Mouse (Mus musculus): ENCODE measurements around the gene Tunar.

Gene Tunar

GRCm38 (mm10) chr12:105333570-105333969 is at the start of gene Tunar:
TSS of gene Tunar (plus strand) at chr12:105333870.
- CTCF ChIA-PET: no interaction called here

GRCm38 (mm10) chr12:105312571-105313035 is 21.1 kb upstream of the Tunar start:
- CTCF ChIA-PET: no interaction called here

GRCm38 (mm10) chr12:105314328-105314727 is 19.3 kb upstream of the Tunar start:
- CTCF ChIA-PET: no interaction called here

- CTCF ChIA-PET: no interaction called here
Observed at GRCm38 (mm10) chr12:105322160-105322559, 11.5 kb upstream of the Tunar start.

GRCm38 (mm10) chr12:105327051-105327450 is 6.6 kb upstream of the Tunar start:
- CTCF ChIA-PET: no interaction called here

- CTCF ChIA-PET: interaction anchor here (0.7 kb wide), 1 partner anchor 93 kb away, joined by 3 read pairs; no protein-coding TSS in a partner anchor
Observed at GRCm38 (mm10) chr12:105328396-105328795, 5.3 kb upstream of the Tunar start.

GRCm38 (mm10) chr12:105336094-105336420 is 2.4 kb downstream of the Tunar start:
- CTCF ChIA-PET: no interaction called here

GRCm38 (mm10) chr12:105336421-105337289 is 3.0 kb downstream of the Tunar start:
- CTCF ChIA-PET: no interaction called here

- CTCF ChIA-PET: no interaction called here
Observed at GRCm38 (mm10) chr12:105337290-105338005, 3.8 kb downstream of the Tunar start.

- CTCF ChIA-PET: no interaction called here
Observed at GRCm38 (mm10) chr12:105338256-105338977, 4.7 kb downstream of the Tunar start.

GRCm38 (mm10) chr12:105341523-105341922 is 7.9 kb downstream of the Tunar start:
- CTCF ChIA-PET: no interaction called here

GRCm38 (mm10) chr12:105344460-105344859 is 10.8 kb downstream of the Tunar start:
- CTCF ChIA-PET: no interaction called here

GRCm38 (mm10) chr12:105346861-105347260 is 13.2 kb downstream of the Tunar start:
- CTCF ChIA-PET: no interaction called here

- CTCF ChIA-PET: no interaction called here
Observed at GRCm38 (mm10) chr12:105347261-105347660, 13.6 kb downstream of the Tunar start.

GRCm38 (mm10) chr12:105354266-105354665 is 20.6 kb downstream of the Tunar start:
- CTCF ChIA-PET: no interaction called here

GRCm38 (mm10) chr12:105354772-105355171 is 21.1 kb downstream of the Tunar start:
- CTCF ChIA-PET: no interaction called here

GRCm38 (mm10) chr12:105356781-105357180 is 23.1 kb downstream of the Tunar start:
- CTCF ChIA-PET: no interaction called here

GRCm38 (mm10) chr12:105363648-105364047 is 30.0 kb downstream of the Tunar start:
- CTCF ChIA-PET: no interaction called here

GRCm38 (mm10) chr12:105374564-105374963 is 40.9 kb downstream of the Tunar start:
- CTCF ChIA-PET: no interaction called here

- CTCF ChIA-PET: no interaction called here
Observed at GRCm38 (mm10) chr12:105376976-105377375, 43.3 kb downstream of the Tunar start.

- CTCF ChIA-PET: no interaction called here
Observed at GRCm38 (mm10) chr12:105382733-105383132, 49.1 kb downstream of the Tunar start.

GRCm38 (mm10) chr12:105394671-105395070 is 61.0 kb downstream of the Tunar start:
- CTCF ChIA-PET: no interaction called here

- CTCF ChIA-PET: no interaction called here
Observed at GRCm38 (mm10) chr12:105398172-105398571, 64.5 kb downstream of the Tunar start.

Data from spleen, embryonic (tissue).